21 mouse cellular contexts compared by ENCODE assay signal in the genomic region with DNA sequence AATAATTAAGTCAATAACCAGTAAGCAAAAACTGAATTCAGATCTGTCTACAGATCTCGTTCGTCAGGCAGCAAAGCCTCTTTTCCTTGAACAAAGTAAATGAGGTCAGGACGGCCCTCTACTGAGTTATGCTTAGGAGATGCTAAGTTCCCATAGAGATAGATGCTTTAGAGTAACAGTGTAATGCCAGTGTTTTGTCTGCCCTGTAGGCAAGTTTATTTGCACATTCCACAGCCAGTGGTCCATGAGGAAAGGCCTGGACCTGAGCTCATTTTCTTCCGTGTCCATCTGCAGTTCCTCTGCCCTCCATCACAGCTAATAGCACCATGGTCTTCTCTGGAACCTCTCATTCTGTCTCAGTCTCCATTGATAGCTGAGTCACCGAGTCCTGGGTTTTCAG.
"Had no signal": no experiment of that assay in that cellular context is flagged by ENCODE, and none has a peak within 500 bp of the region (broad histone marks: within the 10 kb centered on the region; RNA-seq: fewer than 3 reads in every experiment).

No protein-coding gene starts in this region.

- ATAC-seq: hindbrain, postnatal 0 days; inflammation-experienced regulatory T-cells, adult 6 months; intestine, embryonic 16.5 days; liver, embryonic 12.5 days; midbrain, embryonic 15.5 days had no signal

- H3K9me3 ChIP-seq: limb, embryonic 10.5 days; limb, embryonic 13.5 days; liver, embryonic 12.5 days; liver, embryonic 15.5 days; lung, embryonic 15.5 days; midbrain, embryonic 10.5 days; midbrain, embryonic 15.5 days; neural tube, embryonic 13.5 days had no signal

- H3K36me3 ChIP-seq: limb, embryonic 10.5 days; limb, embryonic 13.5 days; liver, embryonic 12.5 days; liver, embryonic 15.5 days; lung, embryonic 15.5 days; midbrain, embryonic 10.5 days; midbrain, embryonic 15.5 days; neural tube, embryonic 13.5 days had no signal

- H3K4me1 ChIP-seq: limb, embryonic 13.5 days; liver, embryonic 12.5 days; liver, embryonic 15.5 days; megakaryocyte, embryonic 14.5 days; midbrain, embryonic 15.5 days had no signal

- H3K4me3 ChIP-seq: limb, embryonic 10.5 days; limb, embryonic 13.5 days; liver, embryonic 12.5 days; liver, embryonic 15.5 days; lung, embryonic 15.5 days; megakaryocyte, embryonic 14.5 days; midbrain, embryonic 10.5 days; midbrain, embryonic 15.5 days; neural tube, embryonic 13.5 days had no signal

- H3K9ac ChIP-seq: limb, embryonic 13.5 days; liver, embryonic 12.5 days; liver, embryonic 15.5 days; lung, embryonic 15.5 days; midbrain, embryonic 15.5 days; neural tube, embryonic 13.5 days had no signal

- H3K27ac ChIP-seq: hindbrain, postnatal 0 days; limb, embryonic 10.5 days; limb, embryonic 13.5 days; liver, embryonic 12.5 days; liver, embryonic 15.5 days; lung, embryonic 15.5 days; midbrain, embryonic 10.5 days; midbrain, embryonic 15.5 days; neural tube, embryonic 13.5 days had no signal

- H3K4me2 ChIP-seq: limb, embryonic 13.5 days; liver, embryonic 12.5 days; liver, embryonic 15.5 days; lung, embryonic 15.5 days; midbrain, embryonic 15.5 days; neural tube, embryonic 13.5 days had no signal

- DNase-seq: kidney, adult 8-10 months; kidney, postnatal 25 days; liver; lung, adult 18-20 months; lung, postnatal 10 days; lung, postnatal 36 days; thymus, adult 2 months; thymus, postnatal 14 days; thymus, postnatal 4 days had no signal

- H3K27me3 ChIP-seq: limb, embryonic 13.5 days; liver, embryonic 12.5 days; liver, embryonic 15.5 days; lung, embryonic 15.5 days; midbrain, embryonic 15.5 days; neural tube, embryonic 13.5 days had no signal
